Mouse (Mus musculus): ENCODE measurements around the gene Stt3b.

DNA sequence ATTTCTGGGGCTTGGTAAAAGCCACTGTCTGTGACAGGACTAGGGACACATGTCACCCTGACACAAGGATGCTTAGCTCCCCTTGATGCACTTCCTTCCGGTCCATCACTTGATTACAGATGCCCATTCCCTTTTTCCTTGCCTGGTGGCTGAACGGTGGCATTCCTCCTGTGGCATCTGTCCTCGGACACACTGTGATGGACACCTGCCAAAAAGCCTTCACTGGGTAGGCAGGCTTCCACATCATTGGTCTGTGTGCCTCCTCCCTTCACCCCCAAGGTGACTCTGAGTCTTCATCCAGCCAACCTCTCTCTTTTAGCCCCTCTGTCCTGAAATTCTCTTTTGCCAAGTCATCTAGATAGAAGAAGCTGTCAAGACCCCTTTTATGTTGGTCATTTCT, 78.7 kb downstream of the Stt3b start:
- no peak for TF ChIP-seq GATA1 (IDR thresholded peaks at IDR 0.05; ENCODE audit: borderline replicate concordance, low read length)
- no peak for TF ChIP-seq FLI1 (IDR thresholded peaks at IDR 0.05; ENCODE audit: low read length)

Measured in megakaryocyte, embryonic 14.5 days (primary cell).